Mouse (Mus musculus) olfactory bulb, adult 2 months (tissue): ENCODE results near the gene Iqcj.

Experiments used
- CTCF ChIP-seq: fragments of 200-500 bp; IDR thresholded peaks from 2 replicates; pipeline ENCODE4 v1.5.1; 2012; ENCODE audit warnings: low read depth, mild to moderate bottlenecking, low read length, moderate library complexity; ENCODE audit not compliant: insufficient read depth
- POLR2A ChIP-seq: fragments of 200-500 bp; IDR thresholded peaks from 2 replicates; pipeline ENCODE4 v1.6.1; 2012; ENCODE audit warnings: mild to moderate bottlenecking, low read depth, low read length, moderate library complexity; ENCODE audit not compliant: insufficient read depth

- no peak for TF ChIP-seq POLR2A
- TF ChIP-seq CTCF = no peak
These were observed 144.1 kb downstream of the Iqcj start for GRCm38 (mm10) chr3:68036097-68036496.
